Mouse (Mus musculus) heart, postnatal 0 days (tissue): Measurements from ENCODE around the gene Prkar2b.

Experiments used
- CTCF ChIP-seq: IDR thresholded peaks from 2 replicates; pipeline ENCODE4 v1.5.1; 2016; ENCODE audit warnings: antibody characterized with exemption, control low read depth, low read depth
- EP300 ChIP-seq: IDR thresholded peaks from 2 replicates; pipeline ENCODE4 v1.6.1; 2016; ENCODE audit warnings: antibody characterized with exemption, low read depth

GRCm38 (mm10) chr12:32044487-32045134 lies 16.5 kb downstream of the Prkar2b start:
- TF ChIP-seq CTCF (peak; percentile 23; the same call in 1 of the 2 replicates), EP300 (no peak)
